Mouse (Mus musculus): ENCODE measurements around the gene Dtnb. TPM values are rescaled to one million over a fixed set of nuclear protein-coding genes. Genes with fewer than 3 reads are reported as not detected.

The Dtnb gene
- polyA plus RNA-seq, 1 experiment from 2014 or later: 31.5 TPM

DNA sequence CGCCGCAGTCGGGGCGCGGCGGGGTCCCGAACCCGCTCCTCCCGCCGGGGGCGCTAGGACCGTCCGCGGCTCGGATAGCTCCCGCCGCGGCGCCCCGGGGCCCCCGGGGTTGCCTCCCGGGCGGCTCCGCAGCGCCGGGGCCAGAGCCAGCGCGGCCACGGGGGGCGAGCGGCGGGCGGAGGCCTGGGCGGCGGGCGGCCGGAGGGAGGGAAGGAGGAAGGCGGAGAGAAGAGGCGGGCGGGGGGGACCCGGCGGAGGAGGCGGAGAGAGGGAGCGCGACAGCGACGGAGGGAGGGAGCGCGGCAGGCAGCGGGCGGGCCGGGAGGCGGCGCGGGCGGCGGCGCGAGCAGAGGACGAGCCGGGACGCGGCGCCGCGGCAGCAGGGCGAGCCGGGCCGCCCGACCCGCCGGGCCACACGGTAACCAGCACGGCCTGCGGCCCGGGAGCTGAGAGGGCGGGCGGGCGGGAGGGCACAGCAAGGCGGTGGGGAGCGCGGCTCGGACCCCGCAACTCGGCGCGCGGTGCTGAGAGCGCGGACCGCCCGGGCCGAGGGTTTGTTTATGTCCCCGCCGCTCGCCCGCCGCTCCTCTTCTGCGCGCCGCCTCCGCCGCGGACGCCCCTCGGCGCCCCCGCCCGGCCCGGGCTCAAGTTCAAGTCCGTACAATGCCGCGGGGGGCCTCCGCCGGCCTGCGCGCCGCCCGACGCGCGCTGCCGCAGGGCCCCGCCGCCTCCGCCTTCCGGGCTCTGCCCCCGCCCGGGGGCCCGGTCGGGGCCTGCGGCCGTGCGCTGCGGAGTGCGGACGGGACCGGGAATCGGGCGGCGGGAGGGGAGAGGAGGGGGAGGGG, 234.7 kb downstream of the Dtnb start:
- 1% methylated on average over 59 of the region's 141 CpGs for WGBS
- H3K4me1 ChIP-seq: peaks cover 41% of the 10 kb centered on the region
- no peaks in the 10 kb centered on the region for H3K27me3 ChIP-seq
- peak overlapping the region; percentile 52 for H3K4me2 ChIP-seq (replicated peaks)
- peak; percentile 59 for ATAC-seq (replicated peaks)
- no peaks in the 10 kb centered on the region for H3K36me3 ChIP-seq
- H3K9me3 ChIP-seq: no peaks in the 10 kb centered on the region
- H3K27ac ChIP-seq (replicated peaks): peak overlapping the region; percentile 82
- H3K4me3 ChIP-seq: peak overlapping the region; percentile 58
- peak overlapping the region; percentile 65 for H3K9ac ChIP-seq (replicated peaks)

DNA sequence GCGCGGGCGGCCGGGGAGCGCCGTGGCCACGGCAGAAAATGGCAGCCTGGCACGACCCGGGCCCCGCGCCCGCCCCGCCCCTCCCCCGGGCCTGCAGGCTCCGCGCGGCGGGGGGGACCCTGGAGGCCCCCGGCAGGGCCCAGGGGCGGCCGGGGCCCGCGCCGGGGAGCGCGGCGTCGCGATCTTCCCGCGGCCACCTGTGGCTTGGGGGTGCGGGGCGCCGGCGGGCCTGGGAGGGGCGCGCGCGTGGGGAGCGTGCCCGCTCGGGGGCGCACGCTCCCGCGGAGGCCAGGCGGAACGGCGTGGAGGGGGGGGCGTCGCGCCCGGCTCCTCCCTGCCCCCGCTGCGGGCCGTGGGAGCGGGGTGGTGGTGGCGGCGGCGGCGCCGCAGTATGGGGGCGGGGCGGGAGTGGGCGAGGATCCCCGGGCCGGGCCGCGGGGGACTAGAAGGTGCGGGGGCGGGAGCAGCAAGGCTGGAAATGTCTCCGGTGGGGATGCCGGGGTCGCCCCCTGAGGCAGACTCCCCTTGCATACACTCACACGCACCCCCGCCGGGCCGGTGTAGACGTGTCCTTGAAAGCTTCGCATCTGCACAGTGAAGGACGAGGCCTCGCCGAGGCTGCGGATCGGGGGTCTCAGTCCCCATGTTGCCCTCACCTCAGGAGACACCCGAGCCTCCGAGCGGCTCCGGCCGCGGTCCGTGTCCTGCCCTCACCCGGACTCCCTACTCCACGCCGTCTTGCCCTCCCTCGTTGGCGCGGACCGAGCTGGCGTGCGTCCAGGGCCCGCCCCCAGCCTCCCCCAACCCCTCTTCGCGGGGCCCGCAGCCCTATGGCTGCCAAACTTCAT, 235.6 kb downstream of the Dtnb start:
- under 1% methylated on average over 40 of the region's 105 CpGs for WGBS

DNA sequence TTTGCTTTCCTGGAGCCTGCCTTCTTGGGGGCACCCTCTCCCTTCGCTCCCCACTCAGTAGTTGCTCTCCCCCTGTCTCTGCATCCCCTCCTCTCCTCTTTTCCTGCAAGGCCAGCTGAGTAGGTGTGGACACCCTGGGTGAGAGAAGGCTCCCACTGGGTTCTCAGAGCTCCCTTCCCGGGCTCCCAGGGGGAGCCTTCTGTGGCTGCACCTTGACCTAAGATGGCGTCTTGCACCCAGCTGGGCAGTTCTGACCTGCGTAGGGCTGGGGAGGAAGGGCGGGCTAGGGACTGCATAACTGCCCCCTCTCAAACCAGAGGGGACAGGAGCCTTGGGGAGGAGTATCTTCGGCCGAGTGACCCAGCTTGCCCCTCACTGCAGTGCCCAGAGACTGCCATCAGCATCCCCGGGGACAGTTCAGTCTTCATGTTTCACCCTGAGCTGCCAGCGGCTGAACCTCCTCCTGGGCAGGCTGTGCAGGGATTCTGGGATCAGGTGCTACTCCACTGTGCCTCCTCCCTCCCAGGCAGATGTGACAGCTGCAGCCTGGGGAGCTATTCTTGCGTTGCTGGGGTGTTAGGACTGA, 236.3 kb downstream of the Dtnb start:
- 3% methylated on average over 10 of the region's 10 CpGs for WGBS
- Histone ChIP-seq H3K4me1 (peaks cover 46% of the 10 kb centered on the region), H3K9me3 (no peaks in the 10 kb centered on the region), H3K9ac (replicated peaks) (peak overlapping the region; percentile 65), H3K36me3 (no peaks in the 10 kb centered on the region), H3K4me3 (peak overlapping the region; percentile 58), H3K27ac (replicated peaks) (peak overlapping the region; percentile 82), H3K27me3 (no peaks in the 10 kb centered on the region), H3K4me2 (replicated peaks) (peak overlapping the region; percentile 52)
- peak; percentile 9 for ATAC-seq (replicated peaks)

More for the DNA sequence above, 235.6 kb downstream of the Dtnb start:
- Histone ChIP-seq H3K4me1 (peaks cover 46% of the 10 kb centered on the region), H3K9ac (replicated peaks) (peak overlapping the region; percentile 65), H3K9me3 (no peaks in the 10 kb centered on the region), H3K4me3 (peak overlapping the region; percentile 58), H3K27ac (replicated peaks) (peak overlapping the region; percentile 82), H3K36me3 (no peaks in the 10 kb centered on the region), H3K27me3 (no peaks in the 10 kb centered on the region), H3K4me2 (replicated peaks) (peak overlapping the region; percentile 52)
- ATAC-seq (replicated peaks): peak; percentile 28

DNA sequence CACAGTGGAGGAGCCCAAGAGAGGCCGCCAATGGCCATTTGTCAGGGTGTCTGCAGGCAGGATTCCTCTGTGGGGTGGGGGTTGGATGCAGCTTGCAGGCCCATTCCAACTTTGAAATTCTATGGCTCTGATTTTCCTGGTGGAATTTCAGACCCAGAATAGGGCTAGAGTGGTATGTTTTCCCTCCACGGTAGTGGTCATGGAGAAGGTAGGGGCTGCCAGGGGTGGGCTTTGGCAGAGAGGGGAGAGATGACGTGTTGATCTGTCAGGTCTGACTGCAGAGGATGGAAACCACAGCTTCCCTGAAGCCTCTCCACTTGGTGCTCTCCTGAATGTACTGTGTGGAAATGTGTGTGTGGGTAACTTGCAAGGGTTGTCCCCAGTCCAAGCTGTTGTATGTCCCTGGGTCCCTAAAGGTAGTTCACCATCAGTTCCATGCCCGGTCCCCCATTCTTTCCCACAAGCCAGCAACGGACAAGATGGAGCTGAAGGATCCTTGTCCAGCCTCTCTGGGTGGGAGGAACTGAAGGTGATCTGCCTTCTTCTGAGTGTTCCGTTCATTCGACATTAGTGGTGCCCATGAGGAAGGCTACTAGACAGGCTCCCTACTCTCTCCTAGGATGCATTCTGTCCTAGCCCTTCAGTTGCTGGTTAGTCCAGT, 237.5 kb downstream of the Dtnb start:
- H3K9me3 ChIP-seq: no peaks in the 10 kb centered on the region
- H3K27ac ChIP-seq (replicated peaks): no peak overlapping the region
- H3K4me2 ChIP-seq (replicated peaks): no peak overlapping the region

DNA sequence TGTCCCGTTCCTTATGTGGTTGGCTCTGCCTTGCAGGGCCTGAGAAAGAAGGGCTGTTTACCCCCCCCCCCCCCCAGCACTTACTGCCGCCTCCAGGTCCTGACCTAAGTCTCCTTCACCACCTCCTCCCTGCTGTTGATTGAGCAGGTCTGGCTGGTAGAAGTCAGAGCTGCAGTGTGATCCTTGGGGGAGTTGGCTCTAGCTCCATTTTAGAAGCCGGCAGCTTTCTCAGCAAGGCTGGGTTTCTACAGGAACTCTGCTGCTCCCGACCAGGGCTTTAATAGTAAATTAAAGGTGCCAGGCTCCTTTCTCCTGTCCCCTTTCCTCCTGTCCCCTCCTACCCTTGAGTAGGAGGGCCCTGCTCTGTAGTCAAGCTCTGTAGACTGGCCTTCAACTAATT, 238.3 kb downstream of the Dtnb start:
- Histone ChIP-seq H3K27me3 (no peaks in the 10 kb centered on the region), H3K36me3 (no peaks in the 10 kb centered on the region), H3K27ac (replicated peaks) (no peak overlapping the region), H3K9me3 (no peaks in the 10 kb centered on the region), H3K4me2 (replicated peaks) (no peak overlapping the region), H3K4me3 (no peak overlapping the region), H3K9ac (replicated peaks) (no peak overlapping the region), H3K4me1 (peaks cover 50% of the 10 kb centered on the region)
- ATAC-seq (replicated peaks): no peak
- 44% methylated on average over 4 of the region's 4 CpGs for WGBS

More for the DNA sequence above, 237.5 kb downstream of the Dtnb start:
- Histone ChIP-seq H3K9ac (replicated peaks) (no peak overlapping the region), H3K4me1 (peaks cover 46% of the 10 kb centered on the region), H3K36me3 (no peaks in the 10 kb centered on the region), H3K4me3 (no peak overlapping the region), H3K27me3 (no peaks in the 10 kb centered on the region)
- 74% methylated on average over 7 of the region's 7 CpGs for WGBS
- no peak for ATAC-seq (replicated peaks)

DNA sequence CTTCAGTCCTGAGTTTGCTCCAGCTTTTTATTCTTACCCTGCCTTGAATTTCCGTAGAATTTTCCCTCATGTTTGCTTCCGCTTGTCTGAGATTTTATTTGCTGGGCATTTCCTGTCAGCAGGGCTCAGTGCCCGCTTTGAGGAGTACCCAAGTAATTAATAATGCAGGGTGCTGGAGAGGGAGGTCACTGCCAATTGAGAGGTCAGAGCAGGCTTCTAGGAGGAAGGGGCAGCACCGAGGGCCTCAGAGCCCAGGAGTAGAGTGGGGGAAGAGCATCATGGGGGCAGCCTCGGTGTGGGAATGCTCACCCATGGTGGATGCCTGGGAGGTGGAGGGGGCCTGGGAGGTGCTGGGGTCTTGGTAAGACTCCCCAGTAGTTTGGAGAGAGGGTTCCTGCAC, 239.4 kb downstream of the Dtnb start:
- H3K4me2 ChIP-seq (replicated peaks): no peak overlapping the region
- no peaks in the 10 kb centered on the region for H3K9me3 ChIP-seq
- H3K27ac ChIP-seq (replicated peaks): no peak overlapping the region
- 25% methylated on average over 5 of the region's 5 CpGs for WGBS
- H3K36me3 ChIP-seq: no peaks in the 10 kb centered on the region
- H3K4me1 ChIP-seq: peaks cover 47% of the 10 kb centered on the region
- no peak for ATAC-seq (replicated peaks)
- H3K9ac ChIP-seq (replicated peaks): no peak overlapping the region
- no peaks in the 10 kb centered on the region for H3K27me3 ChIP-seq
- H3K4me3 ChIP-seq: no peak overlapping the region

DNA sequence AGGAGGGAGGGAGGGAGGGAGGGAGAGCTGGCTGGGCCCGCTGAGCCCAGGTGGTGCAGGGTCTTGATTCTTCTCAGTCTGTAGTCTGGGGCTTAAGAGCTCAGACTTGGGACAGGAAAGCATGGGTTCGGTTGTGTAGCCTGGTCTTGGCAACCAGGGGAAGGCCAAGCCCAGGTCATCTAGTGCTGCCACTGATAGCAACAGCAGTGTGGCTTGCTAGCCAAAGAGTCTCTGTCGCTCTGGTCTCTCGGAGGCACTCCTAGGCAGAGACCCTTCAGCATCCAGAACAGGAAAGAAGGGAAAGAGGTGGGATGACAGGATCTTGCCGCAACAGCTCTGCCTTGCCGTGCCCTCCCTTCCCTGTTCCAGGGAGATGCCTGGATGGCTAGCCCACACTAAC, 240.1 kb downstream of the Dtnb start:
- H3K4me3 ChIP-seq: no peak overlapping the region
- H3K27me3 ChIP-seq: no peaks in the 10 kb centered on the region
- H3K36me3 ChIP-seq: no peaks in the 10 kb centered on the region
- H3K4me1 ChIP-seq: peaks cover 48% of the 10 kb centered on the region
- no peaks in the 10 kb centered on the region for H3K9me3 ChIP-seq
- H3K9ac ChIP-seq (replicated peaks): no peak overlapping the region
- no peak for ATAC-seq (replicated peaks)
- 47% methylated on average over 6 of the region's 6 CpGs for WGBS
- no peak overlapping the region for H3K4me2 ChIP-seq (replicated peaks)
- no peak overlapping the region for H3K27ac ChIP-seq (replicated peaks)

DNA sequence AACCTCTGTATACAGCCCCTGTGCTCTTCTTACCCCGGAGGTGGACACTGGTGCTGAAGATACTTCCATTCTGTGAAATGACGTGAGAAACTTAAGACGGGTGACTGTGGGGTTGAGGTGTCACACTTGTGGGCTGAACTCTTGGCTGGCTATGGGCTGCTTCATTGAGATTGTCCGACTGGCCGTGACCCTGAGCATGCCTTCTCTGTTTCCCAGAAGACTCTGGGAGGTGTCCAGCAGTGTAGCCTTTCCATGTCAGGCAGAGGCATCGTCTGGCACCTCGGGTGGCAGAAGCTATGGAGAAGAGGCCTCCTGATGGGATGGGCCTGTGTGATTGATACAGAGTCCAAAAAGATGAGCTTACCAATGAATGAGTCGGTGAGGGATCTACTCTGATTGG, 241.0 kb downstream of the Dtnb start:
- Histone ChIP-seq H3K9me3 (no peaks in the 10 kb centered on the region), H3K4me3 (no peak overlapping the region), H3K27me3 (no peaks in the 10 kb centered on the region), H3K36me3 (no peaks in the 10 kb centered on the region), H3K27ac (replicated peaks) (no peak overlapping the region), H3K4me2 (replicated peaks) (no peak overlapping the region), H3K4me1 (peaks cover 53% of the 10 kb centered on the region), H3K9ac (replicated peaks) (no peak overlapping the region)
- 93% methylated on average over 8 of the region's 8 CpGs for WGBS
- no peak for ATAC-seq (replicated peaks)

DNA sequence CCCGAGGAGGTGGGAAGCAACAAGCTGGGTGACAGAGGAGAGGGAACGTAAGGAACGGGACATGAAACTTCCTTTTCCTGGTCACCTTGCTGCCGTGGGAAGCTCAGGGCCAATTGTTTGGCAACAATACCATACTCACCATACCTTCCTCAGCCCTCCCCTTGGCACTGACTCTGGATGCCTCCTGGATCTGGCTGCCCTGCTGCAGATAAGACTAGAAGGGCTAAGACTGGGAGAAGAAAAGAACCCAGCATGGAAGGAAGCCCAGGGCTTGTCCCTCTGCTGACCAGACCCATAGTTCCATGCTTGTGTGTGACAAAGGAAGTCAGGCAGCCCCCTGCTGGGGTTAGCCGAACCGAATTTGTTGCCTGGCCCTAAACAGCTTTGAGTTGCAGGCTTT, 243.2 kb downstream of the Dtnb start:
- Histone ChIP-seq H3K4me2 (replicated peaks) (no peak overlapping the region), H3K4me3 (no peak overlapping the region), H3K9me3 (no peaks in the 10 kb centered on the region), H3K27me3 (no peaks in the 10 kb centered on the region), H3K27ac (replicated peaks) (no peak overlapping the region), H3K4me1 (peaks cover 46% of the 10 kb centered on the region), H3K9ac (replicated peaks) (no peak overlapping the region), H3K36me3 (no peaks in the 10 kb centered on the region)
- WGBS: 46% methylated on average over 6 of the region's 6 CpGs
- no peak for ATAC-seq (replicated peaks)

DNA sequence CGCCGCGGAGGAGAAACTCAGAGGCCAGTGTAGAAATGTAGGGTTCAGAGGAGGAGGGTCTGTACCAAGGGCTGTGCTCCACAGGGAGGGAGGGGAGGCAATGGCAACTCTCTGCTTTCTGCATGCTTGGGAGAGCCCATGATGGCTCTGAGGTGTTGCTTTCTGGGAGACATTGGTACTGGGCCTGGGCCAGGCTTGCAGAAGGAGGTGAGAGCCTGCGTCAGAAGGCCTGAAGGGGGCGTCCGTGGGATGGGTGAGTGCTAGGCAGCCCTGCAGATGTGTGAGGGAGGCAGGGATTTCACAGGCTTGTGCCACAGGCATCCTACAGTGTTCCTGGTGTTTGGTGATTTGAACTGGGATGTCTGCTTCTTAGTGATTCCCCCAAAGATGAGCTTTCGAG, 244.9 kb downstream of the Dtnb start:
- Histone ChIP-seq H3K27me3 (no peaks in the 10 kb centered on the region), H3K4me3 (no peak overlapping the region), H3K4me2 (replicated peaks) (no peak overlapping the region), H3K27ac (replicated peaks) (no peak overlapping the region), H3K9me3 (no peaks in the 10 kb centered on the region), H3K4me1 (peaks cover 31% of the 10 kb centered on the region), H3K36me3 (no peaks in the 10 kb centered on the region), H3K9ac (replicated peaks) (no peak overlapping the region)
- no peak for ATAC-seq (replicated peaks)
- 65% methylated on average over 7 of the region's 7 CpGs for WGBS

DNA sequence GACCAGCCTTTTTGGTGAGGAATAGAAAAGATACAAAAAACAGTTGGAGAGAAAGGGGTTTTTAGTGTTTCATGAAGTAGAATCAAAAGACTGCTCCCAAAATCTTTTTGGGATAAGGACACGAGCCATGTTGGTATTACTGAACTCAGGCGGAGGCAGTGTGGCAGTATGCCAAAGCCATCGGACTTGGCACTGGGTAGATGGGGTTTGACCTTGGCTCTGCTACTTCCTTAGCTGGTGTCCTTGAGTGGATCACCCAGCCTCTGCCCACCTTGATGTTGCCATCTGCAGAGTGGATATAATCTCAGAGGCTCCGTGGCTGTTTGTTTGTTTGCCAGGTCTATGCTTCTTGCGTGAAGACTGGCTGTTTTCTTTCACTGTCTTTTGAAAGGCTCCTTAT, 245.4 kb downstream of the Dtnb start:
- ATAC-seq (replicated peaks): no peak
- no peaks in the 10 kb centered on the region for H3K27me3 ChIP-seq
- peaks cover 26% of the 10 kb centered on the region for H3K4me1 ChIP-seq
- H3K4me2 ChIP-seq (replicated peaks): no peak overlapping the region
- 59% methylated on average over 5 of the region's 5 CpGs for WGBS
- H3K9ac ChIP-seq (replicated peaks): no peak overlapping the region
- H3K27ac ChIP-seq (replicated peaks): no peak overlapping the region
- no peaks in the 10 kb centered on the region for H3K9me3 ChIP-seq
- no peaks in the 10 kb centered on the region for H3K36me3 ChIP-seq
- no peak overlapping the region for H3K4me3 ChIP-seq

DNA sequence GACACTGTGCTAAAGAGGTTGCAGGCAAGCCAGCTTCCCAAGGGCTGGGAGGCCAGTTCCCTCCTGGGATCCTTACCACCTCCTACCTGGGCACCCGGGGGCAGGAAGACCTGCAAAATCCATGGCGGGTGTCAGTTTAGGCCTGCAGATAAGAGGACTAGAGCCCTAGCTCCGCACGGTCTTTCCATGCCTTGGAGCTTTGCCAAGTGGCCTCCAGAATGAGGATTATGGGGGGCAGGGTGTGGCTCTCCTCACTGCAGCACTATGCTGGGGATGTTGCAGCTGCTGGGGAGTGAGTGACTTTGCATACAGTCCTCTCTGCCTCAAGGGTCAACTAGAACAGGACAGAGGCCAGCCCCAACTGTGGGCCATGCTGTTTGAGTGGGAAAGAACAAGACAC, 247.7 kb downstream of the Dtnb start:
- Histone ChIP-seq H3K9me3 (no peaks in the 10 kb centered on the region), H3K27ac (replicated peaks) (no peak overlapping the region), H3K4me3 (no peak overlapping the region), H3K4me2 (replicated peaks) (no peak overlapping the region), H3K27me3 (no peaks in the 10 kb centered on the region), H3K4me1 (peaks cover 42% of the 10 kb centered on the region), H3K9ac (replicated peaks) (no peak overlapping the region), H3K36me3 (no peaks in the 10 kb centered on the region)
- WGBS: 45% methylated on average over 4 of the region's 4 CpGs
- ATAC-seq (replicated peaks): no peak
